Comparison of ENCODE assay signal across 23 mouse cellular contexts in the genomic region with DNA sequence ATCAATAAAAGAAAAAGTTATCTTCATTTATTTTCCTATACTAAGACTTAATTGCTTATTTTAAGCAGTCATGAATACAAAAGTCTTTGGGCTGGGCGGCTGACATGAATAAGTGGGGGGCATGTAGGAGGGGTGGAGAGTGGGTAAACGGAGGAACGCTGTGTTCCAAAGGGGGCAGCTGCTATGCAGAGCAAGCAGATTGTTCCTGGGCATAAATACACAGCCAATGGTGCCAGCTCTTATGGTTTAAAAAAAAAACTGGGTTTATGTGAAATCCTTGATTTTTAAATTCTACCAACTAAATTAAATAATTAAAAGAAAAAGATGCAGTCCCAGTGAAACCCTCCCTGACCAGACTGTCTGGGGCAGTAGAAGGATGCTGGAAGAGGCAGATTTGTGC. TPM values are rescaled to one million over a fixed set of nuclear protein-coding genes. Genes with fewer than 3 reads are reported as not detected.
DNase-seq lines count a peak whose midpoint lies in the region; ATAC-seq and TF ChIP-seq lines count a peak whose summit lies in the region.
"Had no signal": no experiment of that assay in that cellular context is flagged by ENCODE, and none has a peak within 500 bp of the region (broad histone marks: within the 10 kb centered on the region; RNA-seq: fewer than 3 reads in every experiment).

No protein-coding gene starts in this region.

- H3K9ac ChIP-seq in forebrain, embryonic 15.5 days (replicated peaks) = no peak overlapping the region
- H3K9ac ChIP-seq in intestine, postnatal 0 days (ENCODE audit: low read depth, low read length) = no peak overlapping the region
- H3K9ac ChIP-seq in midbrain, embryonic 13.5 days (replicated peaks) = no peak overlapping the region
- H3K9ac ChIP-seq: hindbrain, embryonic 13.5 days; limb, embryonic 12.5 days; liver, embryonic 13.5 days; lung, embryonic 15.5 days had no signal

- no peak for TF ChIP-seq CTCF in left cerebral cortex, adult 2 months (IDR thresholded peaks at IDR 0.05)
- no peak for TF ChIP-seq CTCF in intestine, postnatal 0 days (IDR thresholded peaks at IDR 0.05; ENCODE audit: low read depth)

- peaks cover 9% of the 10 kb centered on the region; the same call in 1 of the 2 replicates for H3K4me1 ChIP-seq in forebrain, embryonic 15.5 days
- H3K4me1 ChIP-seq in forebrain, embryonic 10.5 days = no peaks in the 10 kb centered on the region
- H3K4me1 ChIP-seq in intestine, postnatal 0 days (replicated peaks; ENCODE audit: control insufficient read depth, insufficient read depth, low read length) = no peaks in the 10 kb centered on the region
- H3K4me1 ChIP-seq in midbrain, embryonic 13.5 days (replicated peaks) = no peaks in the 10 kb centered on the region
- H3K4me1 ChIP-seq: embryonic facial prominence, embryonic 10.5 days; heart, embryonic 10.5 days; hindbrain, embryonic 13.5 days; limb, embryonic 12.5 days; liver, embryonic 13.5 days; lung, embryonic 15.5 days had no signal

- H3K9me3 ChIP-seq in forebrain, embryonic 15.5 days = no peaks in the 10 kb centered on the region
- H3K9me3 ChIP-seq in forebrain, embryonic 10.5 days = no peaks in the 10 kb centered on the region
- no peaks in the 10 kb centered on the region for H3K9me3 ChIP-seq in intestine, postnatal 0 days (ENCODE audit: control insufficient read depth)
- no peaks in the 10 kb centered on the region for H3K9me3 ChIP-seq in midbrain, embryonic 13.5 days
- H3K9me3 ChIP-seq: embryonic facial prominence, embryonic 10.5 days; heart, embryonic 10.5 days; hindbrain, embryonic 13.5 days; limb, embryonic 12.5 days; liver, embryonic 13.5 days; lung, embryonic 15.5 days had no signal

- 32% methylated on average over 3 of the region's 3 CpGs for WGBS in forebrain, embryonic 15.5 days
- 91% methylated on average over 3 of the region's 3 CpGs for WGBS in forebrain, embryonic 10.5 days
- 79% methylated on average over 3 of the region's 3 CpGs for WGBS in intestine, postnatal 0 days
- 77% methylated on average over 3 of the region's 3 CpGs for WGBS in midbrain, embryonic 13.5 days

- H3K36me3 ChIP-seq in forebrain, embryonic 15.5 days = no peaks in the 10 kb centered on the region
- no peaks in the 10 kb centered on the region for H3K36me3 ChIP-seq in forebrain, embryonic 10.5 days (replicated peaks)
- H3K36me3 ChIP-seq in intestine, postnatal 0 days (ENCODE audit: control insufficient read depth, insufficient read depth) = no peaks in the 10 kb centered on the region
- H3K36me3 ChIP-seq in midbrain, embryonic 13.5 days = no peaks in the 10 kb centered on the region
- H3K36me3 ChIP-seq: embryonic facial prominence, embryonic 10.5 days; heart, embryonic 10.5 days; hindbrain, embryonic 13.5 days; limb, embryonic 12.5 days; liver, embryonic 13.5 days; lung, embryonic 15.5 days had no signal

- no peak overlapping the region for H3K4me2 ChIP-seq in forebrain, embryonic 15.5 days (replicated peaks)
- no peak overlapping the region for H3K4me2 ChIP-seq in intestine, postnatal 0 days (replicated peaks; ENCODE audit: low read depth)
- no peak overlapping the region for H3K4me2 ChIP-seq in midbrain, embryonic 13.5 days (replicated peaks)
- H3K4me2 ChIP-seq: hindbrain, embryonic 13.5 days; limb, embryonic 12.5 days; liver, embryonic 13.5 days; lung, embryonic 15.5 days had no signal

- no peak overlapping the region for H3K4me3 ChIP-seq in forebrain, embryonic 15.5 days
- H3K4me3 ChIP-seq in forebrain, embryonic 10.5 days = no peak overlapping the region
- no peak overlapping the region for H3K4me3 ChIP-seq in left cerebral cortex, adult 2 months
- no peak overlapping the region for H3K4me3 ChIP-seq in intestine, postnatal 0 days (ENCODE audit: low read depth, low read length)
- H3K4me3 ChIP-seq in midbrain, embryonic 13.5 days (replicated peaks) = no peak overlapping the region
- H3K4me3 ChIP-seq: embryonic facial prominence, embryonic 10.5 days; heart, embryonic 10.5 days; hindbrain, embryonic 13.5 days; limb, embryonic 12.5 days; liver, embryonic 13.5 days; lung, embryonic 15.5 days had no signal

- intact Hi-C loops in left cerebral cortex, adult 2 months (cut with DNase I) = loop anchor here (2.0 to 5.0 kb wide), 3 partner anchors 132 to 461 kb away; no protein-coding TSS in a partner anchor

- no peak for ATAC-seq in forebrain, embryonic 15.5 days (replicated peaks)
- ATAC-seq in intestine, postnatal 0 days = no peak
- no peak for ATAC-seq in midbrain, embryonic 13.5 days
- ATAC-seq: midbrain, embryonic 16.5 days had no signal

- no peak for DNase-seq in forebrain, embryonic 10.5 days (ENCODE audit: extremely low spot score, low spot score)
- DNase-seq in right cerebral cortex, adult 18-20 months = peak; percentile 37
- DNase-seq in right cerebral cortex, postnatal 4 days = no peak
- DNase-seq in left cerebral cortex, adult 2 months (ENCODE audit: extremely low spot score in 1 of 2, low spot score in 2 of 2) = no peak
- DNase-seq in spleen, postnatal 4 days (ENCODE audit: low spot score in 2 of 2) = no peak
- DNase-seq: adrenal gland, adult 8-10 months; cerebellum, adult 11-12 months; cerebellum, postnatal 25 days; gastrocnemius, postnatal 25 days; heart, postnatal 10 days; kidney, postnatal 4 days; liver, embryonic 13.5 days; retina, postnatal 1 day; thymus, postnatal 25 days had no signal

- H3K27me3 ChIP-seq in forebrain, embryonic 15.5 days = no peaks in the 10 kb centered on the region
- no peaks in the 10 kb centered on the region for H3K27me3 ChIP-seq in forebrain, embryonic 10.5 days (ENCODE audit: poor library complexity, severe bottlenecking)
- no peaks in the 10 kb centered on the region for H3K27me3 ChIP-seq in intestine, postnatal 0 days (replicated peaks; ENCODE audit: control insufficient read depth, insufficient read depth, low read length)
- H3K27me3 ChIP-seq in midbrain, embryonic 13.5 days = no peaks in the 10 kb centered on the region
- H3K27me3 ChIP-seq: hindbrain, embryonic 13.5 days; limb, embryonic 12.5 days; liver, embryonic 13.5 days; lung, embryonic 15.5 days had no signal

- peak overlapping the region; percentile 55; the same call in 1 of the 2 replicates for H3K27ac ChIP-seq in forebrain, embryonic 15.5 days (replicated peaks)
- H3K27ac ChIP-seq in forebrain, embryonic 10.5 days = no peak overlapping the region
- H3K27ac ChIP-seq in left cerebral cortex, adult 2 months = peak overlapping the region; percentile 68; the same call in 1 of the 2 replicates
- H3K27ac ChIP-seq in intestine, postnatal 0 days (ENCODE audit: low read depth, low read length) = no peak overlapping the region
- no peak overlapping the region for H3K27ac ChIP-seq in midbrain, embryonic 13.5 days
- H3K27ac ChIP-seq: embryonic facial prominence, embryonic 10.5 days; heart, embryonic 10.5 days; hindbrain, embryonic 13.5 days; limb, embryonic 12.5 days; liver, embryonic 13.5 days; lung, embryonic 15.5 days had no signal

RNA-seq across cellular contexts. Expression of a gene that starts 24.1 kb away (rescaled TPM):
- 46.2 and 54.4 TPM in 2 replicates for polyA plus RNA-seq in forebrain, embryonic 15.5 days (2015; fragmentation: Nextera tagmentation; extraction: Ambion mirVana)
- 1.1 and 1.4 TPM in 2 replicates for polyA plus RNA-seq in forebrain, embryonic 10.5 days (2016; fragmentation: Nextera tagmentation; extraction: Ambion mirVana)
- total RNA-seq in left cerebral cortex, adult 2 months (2021) = 100 to 1,000 TPM; 250 to 251 TPM
- 1.7 and 2.4 TPM in 2 replicates for polyA plus RNA-seq in intestine, postnatal 0 days (2015; fragmentation: Nextera tagmentation; extraction: Ambion mirVana)
- polyA plus RNA-seq in midbrain, embryonic 13.5 days (2015; fragmentation: Nextera tagmentation; extraction: Ambion mirVana) = 18.9 and 20.6 TPM in 2 replicates

Comparison
In these comparisons a context has a peak if more than half of its experiments do, and no peak if none do; other contexts are left out.
1. H3K27ac ChIP-seq: peak in forebrain, embryonic 15.5 days (single experiment) and left cerebral cortex, adult 2 months (single experiment); none in forebrain, embryonic 10.5 days (single experiment), intestine, postnatal 0 days (single experiment) and midbrain, embryonic 13.5 days (single experiment).